Comparison of ENCODE assay signal across 9 mouse cellular contexts in genomic region chr3:96551203-96551602, GRCm38 (mm10). TPM values are rescaled to one million over a fixed set of nuclear protein-coding genes. Genes with fewer than 3 reads are reported as not detected.
DNase-seq lines count a peak whose midpoint lies in the region; ATAC-seq lines count a peak whose summit lies in the region.
"Had no signal": no experiment of that assay in that cellular context is flagged by ENCODE, and none has a peak within 500 bp of the region (broad histone marks: within the 10 kb centered on the region; RNA-seq: fewer than 3 reads in every experiment).

No protein-coding gene starts in this region.

- peak; percentile 46 for DNase-seq in hindbrain, embryonic 11.5 days (ENCODE audit: low spot score)
- peak; percentile 53 to 69 for DNase-seq in CD8-positive naive resting alpha-beta T cell, adult 2 months (ENCODE audit: low read depth in 2 of 2, low spot score in 2 of 2)
- DNase-seq in adrenal gland, postnatal 14 days, result peak; percentile 81
- DNase-seq in heart, adult 9 months (ENCODE audit: low spot score in 2 of 2), result peak; percentile 69 to 81
- DNase-seq in left cerebral cortex, postnatal 25 days (ENCODE audit: low spot score in 2 of 2), result peak; percentile 51 to 73
- no peak for DNase-seq in forebrain, embryonic 11.5 days (ENCODE audit: low spot score)

- peaks cover 2% of the 10 kb centered on the region; the same call in 1 of the 2 replicates for H3K27me3 ChIP-seq in hindbrain, embryonic 11.5 days (ENCODE audit: control insufficient read depth, insufficient read depth, low read length)
- peaks cover 2% of the 10 kb centered on the region; the same call in 1 of the 2 replicates for H3K27me3 ChIP-seq in hindbrain, embryonic 13.5 days
- H3K27me3 ChIP-seq in forebrain, embryonic 11.5 days (ENCODE audit: control insufficient read depth, insufficient read depth, low read length), result no peaks in the 10 kb centered on the region

- H3K9ac ChIP-seq in hindbrain, embryonic 11.5 days (ENCODE audit: low read depth, low read length), result no peak overlapping the region
- no peak overlapping the region for H3K9ac ChIP-seq in hindbrain, embryonic 13.5 days
- H3K9ac ChIP-seq in forebrain, embryonic 11.5 days (ENCODE audit: low read length), result no peak overlapping the region
- H3K9ac ChIP-seq: neural tube, embryonic 13.5 days had no signal

- H3K4me3 ChIP-seq in hindbrain, embryonic 11.5 days (ENCODE audit: low read depth, low read length), result no peak overlapping the region
- no peak overlapping the region for H3K4me3 ChIP-seq in hindbrain, embryonic 13.5 days
- no peak overlapping the region for H3K4me3 ChIP-seq in forebrain, embryonic 11.5 days (ENCODE audit: low read depth, low read length)
- H3K4me3 ChIP-seq: neural tube, embryonic 13.5 days had no signal

- intact Hi-C loops in left cerebral cortex, postnatal 25 days (cut with DNase I), result loop anchor here (1.0 kb wide), 1 partner anchor 29 kb away; no protein-coding TSS in a partner anchor

- no peak overlapping the region for H3K4me2 ChIP-seq in hindbrain, embryonic 11.5 days (replicated peaks; ENCODE audit: low read depth, low read length)
- H3K4me2 ChIP-seq in hindbrain, embryonic 13.5 days, result no peak overlapping the region
- H3K4me2 ChIP-seq in forebrain, embryonic 11.5 days (ENCODE audit: low read depth, low read length, severe bottlenecking), result no peak overlapping the region
- H3K4me2 ChIP-seq: neural tube, embryonic 13.5 days had no signal

- H3K9me3 ChIP-seq in hindbrain, embryonic 11.5 days (ENCODE audit: control insufficient read depth, low read length), result no peaks in the 10 kb centered on the region
- no peaks in the 10 kb centered on the region for H3K9me3 ChIP-seq in hindbrain, embryonic 13.5 days
- H3K9me3 ChIP-seq in forebrain, embryonic 11.5 days (ENCODE audit: control insufficient read depth, low read length), result no peaks in the 10 kb centered on the region
- H3K9me3 ChIP-seq: neural tube, embryonic 13.5 days had no signal

- H3K27ac ChIP-seq in hindbrain, embryonic 11.5 days (ENCODE audit: low read depth, low read length), result no peak overlapping the region
- H3K27ac ChIP-seq in hindbrain, embryonic 13.5 days, result no peak overlapping the region
- no peak overlapping the region for H3K27ac ChIP-seq in forebrain, embryonic 11.5 days (ENCODE audit: low read depth, low read length)
- H3K27ac ChIP-seq: neural tube, embryonic 13.5 days had no signal

- no peaks in the 10 kb centered on the region for H3K36me3 ChIP-seq in hindbrain, embryonic 11.5 days (ENCODE audit: control insufficient read depth, insufficient read depth, low read length)
- no peaks in the 10 kb centered on the region for H3K36me3 ChIP-seq in hindbrain, embryonic 13.5 days
- H3K36me3 ChIP-seq in forebrain, embryonic 11.5 days (ENCODE audit: control insufficient read depth, insufficient read depth, low read length), result no peaks in the 10 kb centered on the region
- H3K36me3 ChIP-seq: neural tube, embryonic 13.5 days had no signal

- WGBS in hindbrain, embryonic 11.5 days, result 25% methylated on average over 8 of the region's 8 CpGs
- WGBS in hindbrain, embryonic 13.5 days, result 24% methylated on average over 8 of the region's 8 CpGs
- 19% methylated on average over 8 of the region's 8 CpGs for WGBS in forebrain, embryonic 11.5 days

- no peak for ATAC-seq in hindbrain, embryonic 11.5 days (ENCODE audit: low FRiP score)
- no peak for ATAC-seq in hindbrain, embryonic 13.5 days (ENCODE audit: low FRiP score)
- peak; percentile 71 for ATAC-seq in neutrophil, adult 5-6 weeks (ENCODE audit: extremely low read depth, insufficient number of reproducible peaks, low FRiP score, poor library complexity, severe bottlenecking)
- ATAC-seq in forebrain, embryonic 11.5 days (replicated peaks; ENCODE audit: low FRiP score), result no peak

- H3K4me1 ChIP-seq in hindbrain, embryonic 11.5 days (replicated peaks; ENCODE audit: control insufficient read depth, insufficient read depth, low read length), result no peaks in the 10 kb centered on the region
- H3K4me1 ChIP-seq in hindbrain, embryonic 13.5 days (replicated peaks), result peaks cover 13% of the 10 kb centered on the region
- peaks cover 3% of the 10 kb centered on the region for H3K4me1 ChIP-seq in forebrain, embryonic 11.5 days (replicated peaks; ENCODE audit: control insufficient read depth, insufficient read depth, low read length)

RNA-seq across cellular contexts. Expression of gene Txnip, which starts 6.6 kb away (rescaled TPM):
- polyA plus RNA-seq in hindbrain, embryonic 11.5 days (2014; fragmentation: Nextera tagmentation; extraction: Ambion mirVana), result 48.9 and 53.4 TPM in 2 replicates
- polyA plus RNA-seq in hindbrain, embryonic 13.5 days (2015; fragmentation: Nextera tagmentation; extraction: Ambion mirVana), result 60.5 and 67.6 TPM in 2 replicates
- total RNA-seq in adrenal gland, postnatal 14 days (2021), result 479 and 772 TPM in 2 replicates
- total RNA-seq in left cerebral cortex, postnatal 25 days (2021), result 10 to 100 TPM; 18.3 to 18.5 TPM
- 1,984 and 2,044 TPM in 2 replicates for total RNA-seq in neutrophil, adult 5-6 weeks (2017)
- 45.5 and 46.3 TPM in 2 replicates for polyA plus RNA-seq in forebrain, embryonic 11.5 days (2014; fragmentation: Nextera tagmentation; extraction: Ambion mirVana)

RNA-seq across cellular contexts. Expression of gene Gm16253, which starts 25.6 kb away (rescaled TPM):
- 0.46 and 0.70 TPM in 2 replicates for polyA plus RNA-seq in hindbrain, embryonic 11.5 days (2014; fragmentation: Nextera tagmentation; extraction: Ambion mirVana)
- polyA plus RNA-seq in hindbrain, embryonic 13.5 days (2015; fragmentation: Nextera tagmentation; extraction: Ambion mirVana), result 1.2 and 1.6 TPM in 2 replicates
- not detected in 2 replicates for total RNA-seq in adrenal gland, postnatal 14 days (2021)
- total RNA-seq in left cerebral cortex, postnatal 25 days (2021), result not detected
- total RNA-seq in neutrophil, adult 5-6 weeks (2017), result not detected in 2 replicates
- polyA plus RNA-seq in forebrain, embryonic 11.5 days (2014; fragmentation: Nextera tagmentation; extraction: Ambion mirVana), result 1.0 TPM in 1 of 2 replicates, not detected in the other

RNA-seq across cellular contexts. Expression of gene Hfe2, which starts 26.2 kb away (rescaled TPM):
- 1.5 and 1.6 TPM in 2 replicates for polyA plus RNA-seq in hindbrain, embryonic 11.5 days (2014; fragmentation: Nextera tagmentation; extraction: Ambion mirVana)
- polyA plus RNA-seq in hindbrain, embryonic 13.5 days (2015; fragmentation: Nextera tagmentation; extraction: Ambion mirVana), result 0.89 and 0.92 TPM in 2 replicates
- 6.9 TPM in 1 of 2 replicates, not detected in the other for total RNA-seq in adrenal gland, postnatal 14 days (2021)
- total RNA-seq in left cerebral cortex, postnatal 25 days (2021), result 1 to 10 TPM in 1 of 2 experiments, under 1 TPM in 1; 0.85 to 1.4 TPM
- not detected in 2 replicates for total RNA-seq in neutrophil, adult 5-6 weeks (2017)
- 0.69 and 0.77 TPM in 2 replicates for polyA plus RNA-seq in forebrain, embryonic 11.5 days (2014; fragmentation: Nextera tagmentation; extraction: Ambion mirVana)

RNA-seq across cellular contexts. Expression of gene Polr3gl, which starts 42.8 kb away (rescaled TPM):
- 15.4 and 16.6 TPM in 2 replicates for polyA plus RNA-seq in hindbrain, embryonic 11.5 days (2014; fragmentation: Nextera tagmentation; extraction: Ambion mirVana)
- 38.3 and 39.3 TPM in 2 replicates for polyA plus RNA-seq in hindbrain, embryonic 13.5 days (2015; fragmentation: Nextera tagmentation; extraction: Ambion mirVana)
- total RNA-seq in adrenal gland, postnatal 14 days (2021), result 35.0 and 36.1 TPM in 2 replicates
- total RNA-seq in left cerebral cortex, postnatal 25 days (2021), result 10 to 100 TPM; 20.7 to 21.2 TPM
- total RNA-seq in neutrophil, adult 5-6 weeks (2017), result 63.6 and 63.9 TPM in 2 replicates
- polyA plus RNA-seq in forebrain, embryonic 11.5 days (2014; fragmentation: Nextera tagmentation; extraction: Ambion mirVana), result 22.0 and 28.4 TPM in 2 replicates

RNA-seq across cellular contexts. Expression of gene Ankrd34a, which starts 45.2 kb away (rescaled TPM):
- 2.0 and 2.4 TPM in 2 replicates for polyA plus RNA-seq in hindbrain, embryonic 11.5 days (2014; fragmentation: Nextera tagmentation; extraction: Ambion mirVana)
- 9.7 and 10.5 TPM in 2 replicates for polyA plus RNA-seq in hindbrain, embryonic 13.5 days (2015; fragmentation: Nextera tagmentation; extraction: Ambion mirVana)
- 0.49 and 0.70 TPM in 2 replicates for total RNA-seq in adrenal gland, postnatal 14 days (2021)
- total RNA-seq in left cerebral cortex, postnatal 25 days (2021), result 10 to 100 TPM; 73.5 to 74.2 TPM
- not detected in 2 replicates for total RNA-seq in neutrophil, adult 5-6 weeks (2017)
- 1.9 and 2.4 TPM in 2 replicates for polyA plus RNA-seq in forebrain, embryonic 11.5 days (2014; fragmentation: Nextera tagmentation; extraction: Ambion mirVana)

Comparison
In these comparisons a context has a peak if more than half of its experiments do, and no peak if none do; other contexts are left out.
1. RNA of gene Txnip, which starts 6.6 kb away (total RNA-seq): 1,984 to 2,044 TPM in neutrophil, adult 5-6 weeks and 479 to 772 TPM in adrenal gland, postnatal 14 days; 18.3 to 18.5 TPM in left cerebral cortex, postnatal 25 days; every median in the first group is over 10 times any median in the second.